Mouse (Mus musculus): Measurements from ENCODE around the gene Alg9.

DNA sequence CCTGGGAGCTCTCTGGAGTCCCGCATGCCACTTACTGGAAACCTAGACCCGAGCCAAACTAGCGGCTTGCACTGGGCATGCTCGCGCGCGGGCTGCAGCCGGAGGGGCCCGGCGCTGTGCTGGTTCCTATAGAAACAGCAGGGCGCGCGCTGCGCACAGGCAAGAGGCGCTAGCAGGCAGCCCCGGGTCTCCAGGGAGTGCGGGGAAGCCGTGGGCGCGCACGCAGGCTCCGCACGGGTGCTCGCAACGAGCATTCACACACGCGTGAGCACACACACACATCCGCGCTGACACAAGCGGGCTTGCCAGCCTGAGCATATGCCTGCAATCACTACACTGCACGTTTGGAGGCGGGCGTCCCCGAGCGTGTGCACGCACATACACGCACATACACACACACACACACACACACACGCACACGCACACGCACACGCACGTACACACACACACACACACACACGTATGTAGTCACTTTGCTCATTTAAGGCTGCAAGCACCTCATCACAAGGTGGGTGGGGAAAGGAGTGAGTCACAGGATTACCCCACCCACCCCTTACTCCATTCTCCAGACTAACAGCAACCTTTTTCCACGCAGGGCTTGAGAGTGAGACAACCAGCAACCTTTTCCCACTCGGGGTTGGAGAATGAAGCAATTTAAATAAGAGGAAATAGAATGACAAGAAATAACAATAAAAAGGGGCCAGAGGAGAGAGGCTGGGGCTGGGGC lies 46.7 kb upstream of the Alg9 start:
- TF ChIP-seq CTCF (IDR thresholded peaks at IDR 0.05; ENCODE audit: control insufficient read depth, insufficient read depth, insufficient read length): no peak
- no peak for TF ChIP-seq USF1 (IDR thresholded peaks at IDR 0.05; ENCODE audit: low read depth)
- no peak for TF ChIP-seq FOSL1 (IDR thresholded peaks at IDR 0.05; ENCODE audit: insufficient read depth, low read length, poor library complexity, severe bottlenecking)
- TF ChIP-seq CEBPB (IDR thresholded peaks at IDR 0.05; ENCODE audit: low read depth): no peak
- no peak for TF ChIP-seq MYOG (IDR thresholded peaks at IDR 0.05; ENCODE audit: control insufficient read depth, extremely low read depth, insufficient read length)

Measured in C2C12 (cell line).